Mouse (Mus musculus) thymus, adult 18-20 months (tissue): ENCODE results near the gene Nudt19.
"Not testable (repeated sequence)": the region's sequence is repeated elsewhere in the genome, so short reads cannot be mapped to it uniquely, and the experiment has no call there.

Source experiments
- DNase-seq, 2 experiments: peaks; one replicate each; pipeline ENCODE4 v3.0.0; 2022; ENCODE audit warnings: mixed read lengths in 2 of 2

Nudt19 gene

DNA sequence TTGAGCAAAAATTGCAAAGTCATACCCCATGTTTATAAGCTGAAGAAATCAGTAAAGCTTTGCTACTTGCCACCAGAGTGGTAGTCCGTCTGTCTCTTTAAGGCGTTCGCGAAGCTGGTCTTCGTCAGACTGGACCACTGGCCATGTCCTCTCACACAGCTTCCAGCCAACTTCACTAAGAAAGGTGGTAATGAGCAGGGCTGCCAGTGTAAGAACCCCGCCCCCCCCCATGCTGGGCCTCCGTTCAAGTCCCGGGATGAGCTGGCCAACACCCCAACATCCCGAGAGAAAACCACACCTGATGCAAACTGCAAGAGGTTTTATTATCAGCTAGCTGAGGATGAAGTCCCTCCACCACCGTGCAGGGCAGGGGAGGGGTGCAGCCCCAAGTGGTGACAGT lies 8.8 kb upstream of the Nudt19 start:
- DNase-seq = not testable (repeated sequence)

DNA sequence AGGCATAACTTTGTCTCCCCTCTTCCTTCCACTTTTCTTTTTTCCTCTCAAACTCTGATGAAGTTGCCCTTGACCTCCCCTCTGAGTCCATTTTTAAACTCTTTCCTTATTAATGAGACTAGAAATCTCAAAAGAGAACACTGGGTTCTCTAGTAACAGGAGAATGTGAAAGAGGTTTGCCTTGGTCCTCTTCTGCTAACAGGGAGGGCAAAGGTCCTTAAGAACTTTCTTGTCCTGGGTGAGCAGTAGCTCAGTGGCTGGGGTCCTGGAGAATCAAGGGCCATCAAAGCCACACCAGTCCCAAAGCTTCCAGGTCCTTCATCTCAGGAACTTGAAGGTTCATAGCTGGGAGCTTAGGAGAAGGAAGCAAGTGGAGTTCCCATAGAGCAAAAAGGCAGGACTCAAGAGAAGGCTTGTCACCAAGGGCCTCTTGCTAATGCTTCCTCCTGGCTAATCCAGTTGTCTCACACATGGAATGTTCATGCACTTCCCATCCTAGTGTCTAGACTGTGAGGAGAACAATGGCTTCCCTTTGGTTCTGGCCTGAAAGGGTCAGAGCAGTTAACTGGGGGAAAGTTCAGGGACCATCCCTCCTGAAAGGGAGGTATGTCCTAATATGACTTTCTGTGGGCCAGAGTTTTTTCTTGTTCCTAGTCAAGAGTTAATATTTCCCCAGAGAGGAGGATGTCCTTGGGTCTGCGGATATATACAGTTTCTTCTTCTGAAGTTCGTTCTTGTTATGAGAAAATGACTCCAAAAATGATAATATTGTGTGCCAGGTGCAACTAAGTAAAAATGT lies 8.2 kb upstream of the Nudt19 start:
- DNase-seq = no peak

DNA sequence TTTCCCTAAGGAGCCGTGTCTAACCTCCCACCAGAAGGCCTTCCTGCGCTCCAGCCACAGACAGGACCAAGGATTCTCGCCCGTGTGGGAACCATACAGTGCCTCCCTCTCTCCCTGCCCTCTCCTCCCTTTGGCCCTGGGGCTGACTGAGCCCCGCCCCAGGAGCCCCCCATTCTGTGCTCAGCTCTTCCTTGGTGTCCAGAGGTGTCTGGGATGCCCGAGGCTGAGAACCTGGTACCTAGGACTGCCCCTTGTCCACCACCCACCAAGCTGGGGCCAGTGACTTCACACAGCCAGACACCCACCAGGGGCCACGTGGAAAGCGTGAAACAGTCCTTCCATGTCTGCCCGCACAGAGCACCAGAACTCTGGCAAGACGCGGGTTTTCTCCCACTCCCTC lies 7.0 kb upstream of the Nudt19 start:
- DNase-seq = no peak

DNA sequence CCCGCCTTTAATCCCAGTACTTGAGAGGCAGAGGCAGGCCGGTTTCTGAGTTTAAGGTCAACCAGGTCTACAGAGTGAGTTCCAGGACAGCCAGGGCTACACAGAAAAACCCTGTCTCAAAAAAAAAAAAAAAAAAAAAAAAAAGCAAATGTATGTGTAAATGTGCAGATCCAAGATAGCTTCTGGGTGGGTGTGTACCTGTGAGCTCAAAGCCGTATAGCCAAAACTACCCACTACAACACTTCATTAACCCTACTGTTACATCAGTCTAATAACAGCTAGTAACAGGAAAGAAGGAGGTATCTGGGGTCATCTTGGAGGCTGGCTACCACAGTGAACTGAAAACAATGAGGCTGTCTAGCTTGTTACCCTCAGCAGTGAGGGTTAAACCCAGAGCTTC lies 3.7 kb upstream of the Nudt19 start:
- DNase-seq = no peak

DNA sequence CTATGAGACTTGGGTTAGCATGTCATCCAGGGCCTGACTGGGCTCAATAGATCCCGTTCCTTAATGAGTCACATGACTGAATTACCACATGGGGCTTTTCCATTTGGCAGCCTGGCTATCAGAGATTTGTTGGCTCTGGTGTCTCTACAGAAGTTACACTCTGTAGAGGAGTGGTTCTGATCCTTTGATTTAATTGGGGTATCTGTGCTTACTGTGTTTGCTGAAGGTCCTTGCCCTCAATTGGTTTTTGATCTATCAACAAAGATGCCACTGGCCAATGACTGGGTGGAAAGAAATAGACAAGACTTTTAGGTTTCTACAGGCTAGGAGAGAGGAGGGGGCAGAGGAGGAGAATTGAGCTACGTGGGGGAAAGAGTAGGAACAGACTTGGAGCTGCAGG lies 2.6 kb upstream of the Nudt19 start:
- DNase-seq = no peak

DNA sequence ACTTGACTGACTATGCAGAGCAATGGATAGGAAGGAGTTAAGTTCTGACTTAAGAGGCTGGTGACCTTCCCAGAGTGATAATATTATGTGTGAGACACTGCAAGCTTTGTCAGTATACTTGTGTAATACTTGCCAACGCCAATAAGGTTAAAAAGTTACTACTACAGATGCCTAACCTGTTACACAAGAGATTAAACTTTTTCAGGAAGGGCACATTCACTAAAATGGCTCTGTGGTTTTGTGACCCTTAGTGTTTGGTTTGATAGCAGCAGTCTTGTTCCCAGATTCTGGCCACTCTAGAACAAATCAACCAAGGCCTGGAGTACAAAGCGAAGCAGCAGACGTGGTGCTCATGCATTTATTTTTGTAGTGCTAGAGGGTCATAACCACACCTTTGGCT lies 1.5 kb upstream of the Nudt19 start:
- DNase-seq = no peak

DNA sequence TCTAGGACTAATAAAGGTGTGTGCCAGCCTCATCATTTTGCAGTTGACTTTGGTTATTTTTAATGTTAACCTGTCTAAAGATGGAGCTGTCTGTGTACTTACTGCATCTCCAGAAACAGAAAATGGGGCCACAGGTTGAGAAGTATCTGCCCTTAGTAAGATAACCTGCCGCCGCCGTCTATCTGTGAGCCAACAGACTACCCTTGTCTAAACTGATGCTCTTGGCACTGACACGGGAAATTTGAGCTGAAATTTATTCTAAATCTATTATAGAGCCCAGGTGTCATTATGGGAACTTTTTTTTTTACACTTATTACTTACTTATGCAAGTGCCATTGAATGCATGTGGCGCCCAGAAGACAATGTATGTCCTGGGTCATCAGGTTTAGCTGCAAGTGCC lies 801 bp upstream of the Nudt19 start:
- DNase-seq = no peak

DNA sequence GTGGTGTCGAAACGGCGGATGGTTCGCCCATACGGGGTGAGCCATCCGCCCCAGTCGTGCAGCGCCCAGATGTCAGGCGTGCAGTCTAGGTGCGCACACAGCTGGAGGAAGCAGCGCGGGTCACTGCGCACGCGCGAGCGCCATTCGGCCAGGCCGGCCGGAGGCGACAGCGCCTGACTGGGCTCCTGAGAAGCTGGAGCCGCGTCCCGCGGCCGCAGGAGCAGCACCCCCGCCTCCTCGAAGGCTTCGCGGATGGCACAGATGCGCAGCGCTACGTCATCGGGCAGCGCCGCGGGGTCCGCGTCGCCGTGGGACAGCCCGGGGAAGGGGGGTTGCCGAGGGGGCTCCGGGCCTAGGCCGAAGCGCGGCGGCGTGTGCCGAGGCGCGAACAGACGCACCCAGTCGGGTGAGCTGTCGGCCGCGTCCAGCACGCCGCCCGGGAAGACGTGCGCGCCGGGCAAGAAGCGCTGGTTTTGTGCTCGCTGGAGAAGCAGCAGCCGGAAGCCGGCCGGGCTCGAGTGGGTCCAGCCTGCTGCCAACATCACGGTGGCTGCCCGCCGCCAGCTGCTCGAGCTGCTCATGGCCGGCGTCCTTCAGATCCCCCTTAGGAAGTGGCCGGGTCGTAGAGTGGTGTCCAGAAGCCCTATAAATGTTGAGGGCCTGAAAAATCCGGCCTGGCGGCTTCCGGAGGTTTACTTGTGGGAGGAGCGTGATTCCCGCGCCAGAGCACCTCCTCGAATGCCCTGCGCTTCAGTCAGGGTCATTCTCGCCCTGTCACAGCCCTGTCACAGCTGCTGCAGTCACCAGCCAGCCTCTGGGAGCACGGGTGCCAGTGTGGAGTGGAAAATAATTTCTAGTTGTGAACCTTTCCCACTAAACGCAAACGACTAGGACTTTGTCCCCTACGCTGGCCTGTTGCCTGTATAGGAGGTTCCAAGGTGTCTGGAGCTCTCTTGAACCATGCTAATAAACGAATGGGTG lies 590 bp downstream of the Nudt19 start:
- DNase-seq = peak; percentile 73 to 75

DNA sequence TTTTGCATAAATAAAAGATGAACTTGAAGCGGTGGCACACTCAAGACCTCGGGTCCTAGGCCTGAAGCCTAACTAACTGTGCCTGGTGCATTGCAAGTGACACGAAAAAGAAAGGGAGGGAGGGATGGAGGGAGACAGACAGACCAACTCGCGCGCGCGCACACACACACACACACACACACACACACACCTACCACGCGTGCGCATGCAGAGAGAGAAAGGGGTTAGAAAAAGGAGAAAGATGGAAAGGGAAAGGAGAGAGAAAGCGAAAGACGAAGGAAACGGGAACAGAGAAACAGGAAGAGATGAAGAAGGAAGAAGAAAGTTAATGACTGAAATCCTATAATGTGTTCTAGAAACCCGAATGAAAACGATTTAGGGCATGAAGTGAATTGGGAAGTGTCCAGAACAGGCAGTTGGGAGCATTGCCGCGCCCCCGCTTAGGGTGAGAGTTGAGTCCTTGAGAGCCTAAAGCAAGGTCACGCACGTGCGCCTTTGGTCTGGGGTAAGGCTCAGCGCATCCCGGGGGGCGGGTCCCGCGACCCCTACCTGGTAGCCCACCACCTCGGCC lies 1.4 kb downstream of the Nudt19 start:
- peak in 1 of 2 experiments; percentile 13 for DNase-seq

DNA sequence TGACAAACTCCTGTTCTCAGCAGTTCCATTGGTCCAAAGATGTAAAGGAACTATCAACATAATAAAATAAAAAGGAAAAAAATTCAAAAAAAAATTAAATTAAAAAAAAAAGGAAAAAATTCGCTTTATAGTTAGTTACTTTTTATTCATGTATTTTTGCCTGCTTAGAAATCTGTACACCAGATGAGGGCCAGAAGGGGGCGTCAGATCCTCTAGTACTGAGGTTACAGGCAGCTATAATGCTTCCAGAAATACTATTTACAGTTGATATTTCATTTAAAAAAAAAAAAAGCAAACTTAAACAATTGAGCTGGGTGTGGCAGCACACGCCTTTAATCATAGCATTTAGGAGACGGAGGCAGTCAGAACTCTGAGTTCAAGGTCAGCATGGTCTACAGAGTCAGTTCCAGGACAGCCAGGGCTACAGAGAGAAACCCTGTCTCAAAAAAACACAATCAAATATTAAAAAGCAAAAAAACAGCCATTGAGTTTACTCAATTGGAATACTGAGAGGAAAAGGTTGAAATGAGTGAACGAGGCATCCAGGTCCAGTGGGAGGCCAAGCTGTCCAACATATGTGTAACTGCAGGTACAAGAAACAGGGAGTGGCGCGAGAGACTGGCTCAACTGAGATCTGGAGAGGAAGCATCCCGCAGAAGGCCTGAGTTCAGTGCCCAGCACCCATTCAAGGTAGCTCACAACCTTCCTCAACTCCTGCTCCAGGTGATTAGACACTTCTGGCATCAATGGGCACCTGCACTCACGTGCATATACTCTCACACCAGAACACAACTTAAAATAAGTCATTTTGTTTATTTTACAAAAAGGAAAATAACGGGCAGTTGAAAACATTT lies 2.1 kb downstream of the Nudt19 start:
- no peak for DNase-seq

DNA sequence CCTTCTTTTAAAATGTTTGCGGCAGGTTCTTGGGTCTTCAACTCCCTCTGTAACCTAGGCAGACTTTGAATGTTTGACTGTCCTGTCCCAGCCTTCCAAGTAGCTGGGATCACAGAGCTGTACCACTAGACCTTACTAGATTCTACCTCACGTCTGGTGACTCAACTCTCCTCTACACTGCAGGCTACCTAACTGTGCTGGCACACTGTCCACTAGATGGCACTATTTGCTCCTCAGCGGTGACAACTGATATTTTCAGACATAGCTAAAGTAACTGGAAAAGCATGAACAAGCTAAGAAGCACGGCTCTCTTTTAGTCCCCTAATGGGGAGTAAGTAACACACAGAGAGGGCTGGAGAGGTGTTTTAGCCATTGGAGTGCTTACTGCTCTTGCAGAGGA lies 10.2 kb downstream of the Nudt19 start:
- DNase-seq = no peak

DNA sequence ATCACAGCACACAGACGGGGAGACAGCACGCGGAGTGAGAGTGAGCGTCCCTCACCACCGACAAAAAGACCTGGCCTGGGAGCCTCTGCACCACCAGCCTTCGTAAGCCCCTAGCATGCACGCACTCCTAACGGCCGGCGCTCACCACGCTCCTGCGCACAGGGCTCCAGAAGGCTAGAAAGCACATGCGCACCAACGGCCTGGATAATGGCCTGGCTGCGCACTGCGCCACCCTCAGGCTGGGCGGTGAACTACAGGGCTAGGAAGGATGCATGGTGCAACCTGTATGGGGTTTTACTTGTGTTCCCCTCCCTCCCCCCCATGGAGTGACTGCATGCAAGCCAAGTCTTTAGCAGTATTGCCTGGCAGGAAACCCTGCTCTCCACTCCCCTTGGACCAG lies 18.5 kb downstream of the Nudt19 start, which contains the start of gene Tdrd12:
Tdrd12 (minus strand) TSS at position 184 of the 400 bp plus-strand sequence.
- DNase-seq = no peak

DNA sequence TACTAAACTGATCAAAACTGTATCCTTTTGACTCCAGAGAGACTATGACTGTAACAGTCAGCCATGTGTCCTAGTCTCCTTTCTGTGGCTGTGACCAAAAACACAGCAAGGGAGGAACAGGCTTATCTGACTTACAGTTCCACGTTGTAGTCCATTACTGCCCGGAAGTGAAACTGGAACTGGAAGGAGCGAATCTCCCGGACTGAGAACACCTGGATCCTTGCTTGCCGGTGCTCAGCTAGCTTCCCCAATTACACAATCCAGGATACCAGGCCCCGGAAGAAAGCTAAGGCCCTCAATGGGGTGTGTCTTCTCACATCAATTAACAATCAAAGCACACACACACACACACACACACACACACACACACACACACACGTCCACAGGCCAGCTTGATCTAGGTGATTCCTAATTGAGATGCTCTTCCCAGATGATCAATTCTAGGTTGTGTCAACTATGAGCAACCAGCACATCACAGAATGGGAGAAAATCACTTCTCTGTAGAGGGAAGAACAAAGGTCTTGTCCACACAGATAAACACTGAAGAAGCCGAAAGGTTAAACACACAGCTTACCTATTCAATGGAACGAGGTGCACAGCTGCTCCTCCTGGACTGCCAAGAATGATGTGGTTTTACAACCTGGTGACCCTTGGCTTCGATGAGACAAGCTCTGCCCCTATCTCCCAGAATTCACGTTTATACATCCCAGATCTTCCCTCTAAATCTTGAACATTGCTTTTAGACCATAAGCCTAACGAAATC lies 20.2 kb downstream of the Nudt19 start:
- no peak for DNase-seq

DNA sequence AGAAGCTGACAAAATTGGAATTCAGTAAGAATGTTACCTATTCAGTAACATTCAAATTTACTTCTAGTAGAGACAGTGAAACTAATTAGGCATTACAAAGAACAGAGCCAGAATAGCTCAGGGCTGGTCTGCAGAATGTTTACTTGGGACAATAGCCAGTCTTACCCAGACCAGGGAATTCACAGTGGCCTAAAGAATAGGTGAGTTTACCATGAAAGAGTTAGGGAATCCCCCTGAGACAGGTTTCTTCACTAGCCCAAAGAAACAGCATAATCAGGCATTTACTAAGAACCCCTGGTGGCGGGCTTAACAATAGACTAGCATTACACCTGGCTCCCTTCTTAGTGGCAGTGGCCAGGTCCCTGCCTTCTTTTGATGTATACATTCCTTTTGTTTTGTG lies 25.6 kb downstream of the Nudt19 start:
- DNase-seq = not testable (repeated sequence)

DNA sequence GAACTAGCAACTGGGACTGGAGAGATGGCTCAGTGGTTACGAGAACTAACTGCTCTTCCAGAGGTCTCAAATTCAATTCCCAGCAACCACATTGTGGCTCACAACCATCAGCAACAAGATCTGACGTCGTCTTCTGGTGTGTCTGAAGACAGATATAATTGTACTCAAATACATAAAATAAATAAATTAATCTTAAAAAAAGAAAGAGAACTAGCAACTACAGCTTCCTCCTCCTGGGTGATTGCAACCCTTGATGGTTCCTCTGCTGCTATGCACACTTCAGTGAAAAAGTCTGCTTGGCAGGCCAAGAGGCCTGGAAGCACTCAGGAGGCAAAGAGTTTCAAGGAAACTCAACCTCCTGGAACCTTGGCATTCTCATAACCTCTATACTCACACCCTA lies 26.1 kb downstream of the Nudt19 start:
- DNase-seq = no peak

DNA sequence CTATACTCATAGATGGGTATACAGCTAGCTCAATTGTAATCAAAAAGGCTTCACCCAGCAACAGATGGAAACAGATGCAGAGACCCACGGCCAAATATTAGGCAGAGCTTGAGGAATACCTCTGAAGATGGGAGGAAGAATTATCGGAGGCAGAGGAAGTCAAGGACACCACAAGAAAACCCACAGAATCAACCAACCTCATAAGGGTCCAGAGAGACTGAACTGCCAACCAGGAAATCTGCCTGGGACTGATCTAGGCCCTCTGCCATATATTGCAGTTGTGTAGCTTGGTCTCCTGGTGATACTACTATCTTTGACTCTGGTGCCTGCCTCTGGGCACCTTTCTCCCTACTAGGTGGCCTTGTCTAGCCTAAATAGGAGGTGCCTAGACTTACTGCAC lies 29.3 kb downstream of the Nudt19 start:
- no peak for DNase-seq

DNA sequence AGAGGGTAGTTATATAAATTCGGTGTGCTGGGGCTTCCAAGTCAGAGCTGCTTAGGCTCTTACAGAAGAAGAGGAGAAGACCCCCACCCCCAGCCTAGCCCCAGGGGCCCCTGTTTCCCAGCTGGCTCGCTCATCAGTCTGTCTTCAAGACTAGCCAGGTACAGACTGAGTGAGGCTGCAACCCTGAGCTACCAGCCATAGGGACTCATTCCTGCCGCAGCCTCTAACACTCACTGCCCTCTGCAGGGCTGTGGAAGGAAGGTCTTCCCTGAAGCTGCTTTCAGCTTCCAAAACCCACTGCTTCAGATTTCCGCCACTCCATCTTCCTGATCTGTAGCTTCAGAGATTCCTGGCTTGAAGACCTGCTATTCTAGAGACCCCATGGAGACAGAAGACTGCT lies 54.1 kb downstream of the Nudt19 start:
- DNase-seq = no peak

DNA sequence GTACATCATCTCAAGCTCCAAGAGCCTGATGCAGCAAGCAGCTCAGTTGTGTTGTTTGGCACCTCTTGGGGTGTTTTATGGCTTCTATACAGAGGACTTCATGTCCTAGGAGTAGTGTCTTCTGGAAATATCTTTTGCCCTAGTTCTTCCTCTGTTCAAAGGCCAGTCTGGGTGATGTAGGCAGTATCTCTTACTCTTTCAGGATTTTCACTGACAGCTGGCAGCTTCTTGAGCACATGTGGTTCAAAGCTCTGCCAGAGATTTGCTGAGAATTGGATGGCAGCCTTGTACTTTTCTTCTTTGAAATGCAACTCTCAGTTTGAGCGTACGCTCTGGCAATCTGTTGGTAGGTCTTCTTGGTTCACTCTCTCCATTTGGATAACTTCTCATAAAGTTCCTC lies 58.6 kb downstream of the Nudt19 start:
- no peak for DNase-seq
